Mouse (Mus musculus) liver, embryonic 14.5 days (tissue): ENCODE data around the gene Ppp1r14c.

Experiments
- CTCF ChIP-seq: IDR thresholded peaks from 2 replicates; pipeline ENCODE4 v1.5.1; 2016; ENCODE audit warnings: antibody characterized with exemption, low read depth, control low read depth
- EP300 ChIP-seq: IDR thresholded peaks from 2 replicates; pipeline ENCODE4 v1.6.1; 2016; ENCODE audit warnings: antibody characterized with exemption, low read depth

DNA sequence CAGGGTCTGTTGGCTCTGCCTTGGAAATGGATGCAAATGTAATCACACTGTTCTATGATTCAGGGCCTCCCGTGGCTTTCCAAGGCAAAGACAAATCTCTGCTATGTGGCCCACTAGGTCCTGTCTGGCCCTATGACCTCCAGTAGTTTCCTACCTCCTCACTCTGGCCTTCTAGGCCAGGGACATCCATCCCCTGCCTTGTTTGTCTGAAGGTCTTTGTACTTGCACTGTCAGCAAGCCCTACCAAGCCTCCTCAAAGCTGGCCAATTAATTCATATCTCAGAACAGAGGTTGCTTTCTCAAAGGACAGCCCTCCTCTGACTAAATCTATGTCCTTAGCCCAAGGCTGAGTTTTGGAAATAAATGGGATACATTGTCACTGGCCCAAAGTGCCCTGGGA lies 92.8 kb downstream of the Ppp1r14c start:
- no peak for TF ChIP-seq EP300
- no peak for TF ChIP-seq CTCF
